Mouse (Mus musculus): Measurements from ENCODE around the gene Tnrc18.

The Tnrc18 gene

GRCm38 (mm10) chr5:142822286-142823095 is 5.0 kb upstream of the Tnrc18 start:
- ATAC-seq (ENCODE audit: low TSS enrichment), result no peak

- no peak for ATAC-seq (ENCODE audit: low TSS enrichment)
Observed at GRCm38 (mm10) chr5:142821974-142822285, 4.5 kb upstream of the Tnrc18 start.

GRCm38 (mm10) chr5:142821266-142821973 is 4.0 kb upstream of the Tnrc18 start:
- ATAC-seq (ENCODE audit: low TSS enrichment), result peak; percentile 3; the same call in 1 of the 2 replicates

GRCm38 (mm10) chr5:142820276-142821265 is 3.1 kb upstream of the Tnrc18 start:
- ATAC-seq (ENCODE audit: low TSS enrichment), result no peak

- peak; percentile 11; the same call in 1 of the 2 replicates for ATAC-seq (ENCODE audit: low TSS enrichment)
Observed at GRCm38 (mm10) chr5:142819385-142820275, 2.2 kb upstream of the Tnrc18 start.

GRCm38 (mm10) chr5:142818435-142819360 is 1.2 kb upstream of the Tnrc18 start:
- ATAC-seq (ENCODE audit: low TSS enrichment), result no peak

- ATAC-seq (ENCODE audit: low TSS enrichment), result no peak
Observed at GRCm38 (mm10) chr5:142816811-142817523, 495 bp downstream of the Tnrc18 start.

- ATAC-seq (ENCODE audit: low TSS enrichment), result no peak
Observed at GRCm38 (mm10) chr5:142816031-142816810, 1.2 kb downstream of the Tnrc18 start.

GRCm38 (mm10) chr5:142815421-142816001 is 2.0 kb downstream of the Tnrc18 start:
- no peak for ATAC-seq (ENCODE audit: low TSS enrichment)

- no peak for ATAC-seq (ENCODE audit: low TSS enrichment)
Observed at GRCm38 (mm10) chr5:142814711-142815420, 2.6 kb downstream of the Tnrc18 start.

GRCm38 (mm10) chr5:142814161-142814651 is 3.3 kb downstream of the Tnrc18 start:
- ATAC-seq (ENCODE audit: low TSS enrichment), result 0 out of 2 replicates have a peak, but pooled peaks have one; percentile 5

GRCm38 (mm10) chr5:142813722-142814111 is 3.7 kb downstream of the Tnrc18 start:
- no peak for ATAC-seq (ENCODE audit: low TSS enrichment)

- ATAC-seq (ENCODE audit: low TSS enrichment), result no peak
Observed at GRCm38 (mm10) chr5:142812976-142813721, 4.3 kb downstream of the Tnrc18 start.

- ATAC-seq (ENCODE audit: low TSS enrichment), result no peak
Observed at GRCm38 (mm10) chr5:142812621-142812975, 4.9 kb downstream of the Tnrc18 start.

- ATAC-seq (ENCODE audit: low TSS enrichment), result no peak
Observed at GRCm38 (mm10) chr5:142811870-142812443, 5.5 kb downstream of the Tnrc18 start.

Data from frontal cortex, adult (tissue).